Mouse (Mus musculus) Muller cell, postnatal 12 days (primary cell): ENCODE results near the gene Fam221a.
"Not testable (repeated sequence)": the region's sequence is repeated elsewhere in the genome, so short reads cannot be mapped to it uniquely, and the experiment has no call there.

Source experiments
- DNase-seq: peaks from one replicate; pipeline ENCODE4 v3.0.0-alpha.2; 2015; ENCODE audit errors: inconsistent ontology term

The Fam221a gene

DNA sequence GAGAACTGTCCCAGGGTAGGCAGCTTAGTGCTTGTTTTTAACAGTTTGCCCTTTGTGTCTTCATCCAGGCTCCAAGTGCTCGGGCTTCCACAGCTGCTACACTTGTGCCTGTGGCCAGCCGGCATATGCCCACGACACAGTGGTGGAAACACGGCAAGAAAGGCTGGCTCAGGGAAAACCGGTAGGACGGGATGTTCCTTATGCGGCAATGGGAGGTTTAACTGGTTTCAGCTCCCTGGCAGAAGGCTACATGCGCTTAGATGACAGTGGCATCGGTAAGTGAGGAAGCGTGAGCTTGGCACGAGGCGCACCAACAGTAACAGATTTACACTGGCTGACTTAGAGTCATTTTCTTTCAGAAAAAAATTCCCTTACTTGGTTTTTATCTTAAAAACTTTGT, 10.8 kb downstream of the Fam221a start:
- DNase-seq = no peak

DNA sequence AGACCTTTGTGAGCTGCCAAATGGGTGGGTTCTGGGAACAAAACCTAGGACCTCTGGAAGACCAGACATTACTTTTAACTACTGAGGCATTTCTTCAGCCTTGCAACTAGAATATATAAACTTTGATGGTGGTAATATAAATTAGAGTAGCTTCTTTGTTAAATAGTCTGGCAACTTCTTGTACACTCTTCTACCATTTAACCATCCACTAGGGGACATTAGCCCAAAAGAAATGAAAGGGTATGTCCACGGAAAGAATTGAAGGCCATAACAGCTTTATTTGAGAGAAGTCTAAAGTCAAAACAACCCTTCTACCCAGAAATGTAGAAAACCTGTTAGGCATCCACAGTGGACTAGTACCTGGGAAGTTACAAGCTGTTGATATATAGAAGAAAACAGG, 26.7 kb downstream of the Fam221a start:
- DNase-seq = no peak

DNA sequence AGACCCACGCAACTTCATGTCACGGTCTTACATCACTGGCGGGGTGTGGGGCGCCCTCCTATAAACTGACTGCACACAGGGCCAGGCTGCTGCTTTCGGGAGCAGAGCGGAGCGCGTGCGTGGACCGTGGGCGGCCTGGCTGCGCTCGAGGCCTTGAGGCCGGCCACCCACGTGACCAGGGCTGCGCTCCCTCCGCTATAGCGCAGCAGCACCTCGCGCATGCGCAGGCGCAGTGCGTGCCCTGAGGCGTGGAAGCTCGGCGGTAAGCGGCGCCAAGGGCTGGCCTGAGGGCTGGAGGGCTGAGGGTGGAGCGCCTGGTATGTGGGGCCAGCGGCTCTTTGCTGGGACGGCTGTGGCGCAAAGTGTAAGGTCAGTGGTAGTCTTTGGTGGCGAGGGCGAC, 27.8 kb downstream of the Fam221a start, which contains the start of gene Stk31:
Gene Stk31 (plus strand): TSS at position 289 of the 400 bp plus-strand sequence.
- no peak for DNase-seq

DNA sequence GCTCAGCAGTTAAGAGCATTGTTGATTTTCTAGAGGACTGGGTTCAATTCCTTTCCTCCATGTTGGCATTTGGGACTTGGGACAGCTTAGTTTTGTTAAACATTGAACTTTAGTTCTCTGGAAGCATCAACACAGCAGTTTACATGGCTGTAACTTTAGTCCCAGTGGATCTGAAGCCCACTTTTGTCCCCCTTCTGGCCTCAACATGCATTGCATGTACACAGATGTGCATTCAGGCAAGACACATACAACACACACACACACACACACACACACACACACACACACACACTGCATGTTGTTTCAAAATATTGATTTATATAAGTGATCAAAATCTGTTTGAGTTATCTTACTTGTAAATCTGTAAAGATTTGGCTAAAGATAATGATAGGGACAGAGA, 29.9 kb downstream of the Fam221a start:
- peak; percentile 14 for DNase-seq

DNA sequence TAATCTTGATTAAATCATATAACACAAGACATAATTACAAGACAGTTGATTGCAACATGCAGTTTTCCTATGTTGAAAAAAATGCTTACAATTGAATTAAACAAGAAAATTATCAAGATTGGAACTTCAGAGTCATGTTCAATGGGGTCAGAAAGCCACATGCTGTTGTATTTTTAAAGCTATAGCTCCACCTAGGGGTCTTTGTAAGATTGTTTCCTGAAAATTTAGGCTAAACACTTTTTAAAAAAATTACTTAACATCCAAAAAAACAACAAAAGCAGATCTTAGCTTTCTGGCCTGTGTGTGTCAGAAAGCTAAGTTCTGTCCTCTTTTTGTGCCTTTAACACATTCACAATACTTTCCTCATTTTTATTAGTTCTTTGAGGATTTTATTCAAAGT, 30.8 kb downstream of the Fam221a start:
- DNase-seq = peak; percentile 42

DNA sequence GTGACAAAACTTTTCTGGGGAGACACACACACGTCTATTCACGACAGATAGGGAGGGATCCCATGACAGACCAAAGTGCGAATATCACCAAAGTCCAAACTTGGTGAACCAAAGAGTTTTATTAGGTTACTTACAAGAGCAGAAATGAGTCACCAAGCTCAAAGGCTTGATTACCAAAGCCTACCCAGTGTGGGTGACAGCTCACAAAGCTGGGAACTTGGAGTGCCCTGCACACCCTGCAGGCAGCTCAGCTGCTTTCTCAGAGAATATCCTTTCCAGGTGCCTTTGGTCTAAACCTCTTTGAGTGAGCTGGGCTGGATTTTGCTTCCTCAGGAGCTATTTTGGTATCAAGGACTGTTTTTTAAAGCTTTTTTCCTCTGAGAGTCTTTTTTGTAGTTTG, 43.3 kb downstream of the Fam221a start:
- peak; percentile 6 for DNase-seq

DNA sequence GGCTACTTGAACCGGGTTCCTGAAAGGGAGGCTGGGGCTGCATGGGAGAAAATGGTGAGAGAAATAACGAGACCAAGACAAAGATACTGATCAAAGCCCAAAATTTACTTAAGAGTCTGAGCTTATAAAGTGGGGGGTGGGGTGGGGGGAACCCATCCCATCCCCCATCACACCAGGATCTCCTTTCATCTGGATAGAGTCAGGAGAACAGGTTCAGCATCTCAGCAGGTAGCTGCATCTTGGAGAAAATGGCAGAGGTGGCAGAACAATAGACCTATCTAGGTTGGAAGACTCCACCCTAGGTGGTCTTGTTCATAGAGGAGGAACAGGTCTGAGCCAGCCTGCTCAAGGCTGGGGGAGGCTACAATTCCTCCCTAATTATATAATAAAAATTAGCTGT, 45.4 kb downstream of the Fam221a start:
- DNase-seq = not testable (repeated sequence)

DNA sequence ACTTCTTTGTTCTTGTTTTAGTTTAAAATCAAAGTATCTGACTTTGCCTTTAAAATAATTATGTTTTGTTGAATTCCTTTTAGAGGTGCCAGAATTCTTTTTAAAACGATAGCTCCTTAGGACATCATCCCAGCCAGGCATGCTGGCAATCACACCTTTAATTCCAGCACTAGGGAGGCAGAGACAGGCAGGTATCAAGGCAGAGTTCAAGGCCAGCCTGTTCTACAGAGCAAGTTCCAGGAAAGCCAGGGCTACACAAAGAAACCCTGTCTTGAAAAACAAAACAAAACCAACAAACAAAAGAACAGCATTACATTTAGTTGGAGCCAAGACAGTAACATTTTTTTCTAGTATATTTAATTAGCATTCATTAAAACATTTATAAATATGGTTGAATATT, 48.4 kb downstream of the Fam221a start:
- DNase-seq = no peak

DNA sequence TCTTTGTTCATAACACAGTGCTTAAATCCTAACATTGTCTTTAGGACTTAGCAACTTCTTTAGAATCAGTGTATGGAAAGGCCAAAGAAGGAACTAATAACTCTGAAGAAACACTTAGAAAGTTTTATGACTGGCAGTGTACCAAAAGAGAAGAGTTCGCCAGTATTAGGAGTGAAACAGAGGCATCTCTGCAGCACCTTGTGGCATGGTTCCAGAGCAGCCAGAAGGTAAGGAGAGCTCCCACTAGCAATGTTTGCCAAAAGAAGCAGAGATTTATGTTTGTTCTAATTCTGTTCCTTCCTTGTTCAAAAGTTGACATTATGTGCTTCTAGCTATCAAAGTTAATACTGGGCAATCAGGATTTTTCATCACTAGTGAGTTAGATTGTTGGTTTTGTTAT, 69.8 kb downstream of the Fam221a start:
- DNase-seq = no peak
